Comparison of ENCODE assay signal across 7 mouse cellular contexts in genomic region chr11:117275999-117276398, GRCm38 (mm10).
DNase-seq lines count a peak whose midpoint lies in the region; ATAC-seq lines count a peak whose summit lies in the region.

No protein-coding gene starts in this region.

- 49% methylated on average over 6 of the region's 6 CpGs for WGBS in kidney, embryonic 16.5 days
- WGBS in neural tube, embryonic 13.5 days: 32% methylated on average over 6 of the region's 6 CpGs

- H3K4me2 ChIP-seq in kidney, embryonic 16.5 days (replicated peaks; ENCODE audit: low read depth, low read length): no peak overlapping the region
- no peak overlapping the region for H3K4me2 ChIP-seq in neural tube, embryonic 13.5 days

- DNase-seq in MN1 (ENCODE audit: low spot score): peak; percentile 63
- peak; percentile 93 to 95 for DNase-seq in adrenal gland, adult (ENCODE audit: inconsistent age in 2 of 2, low spot score in 1 of 2)
- peak; percentile 86 to 90 for DNase-seq in heart, adult 9 months (ENCODE audit: low spot score in 2 of 2)
- DNase-seq in cerebellum, adult 9-11 months: no peak
- no peak for DNase-seq in cerebellum, adult 11 months

- no peak overlapping the region for H3K4me3 ChIP-seq in kidney, embryonic 16.5 days (ENCODE audit: low read length)
- H3K4me3 ChIP-seq in neural tube, embryonic 13.5 days: no peak overlapping the region

- ATAC-seq in kidney, embryonic 16.5 days (ENCODE audit: low FRiP score, low TSS enrichment): no peak
- ATAC-seq in neural tube, embryonic 13.5 days (ENCODE audit: low read depth): no peak

- H3K9me3 ChIP-seq in kidney, embryonic 16.5 days (ENCODE audit: low read length): no peaks in the 10 kb centered on the region
- H3K9me3 ChIP-seq in neural tube, embryonic 13.5 days: no peaks in the 10 kb centered on the region

- H3K27me3 ChIP-seq in kidney, embryonic 16.5 days (ENCODE audit: insufficient read depth, low read length): no peaks in the 10 kb centered on the region
- no peaks in the 10 kb centered on the region for H3K27me3 ChIP-seq in neural tube, embryonic 13.5 days

- H3K9ac ChIP-seq in kidney, embryonic 16.5 days (replicated peaks; ENCODE audit: low read length): no peak overlapping the region; the same call in 1 of the 2 replicates
- H3K9ac ChIP-seq in neural tube, embryonic 13.5 days: 0 out of 2 replicates have a peak overlapping the region, but pooled peaks have one; percentile 19

- H3K36me3 ChIP-seq in kidney, embryonic 16.5 days (ENCODE audit: insufficient read depth, low read length): 0 out of 2 replicates have a peak, but pooled peaks cover 4% of the 10 kb centered on the region
- H3K36me3 ChIP-seq in neural tube, embryonic 13.5 days: no peaks in the 10 kb centered on the region

- peaks cover 74% of the 10 kb centered on the region for H3K4me1 ChIP-seq in kidney, embryonic 16.5 days (ENCODE audit: insufficient read depth, low read length)
- H3K4me1 ChIP-seq in neural tube, embryonic 13.5 days (replicated peaks): peaks cover 69% of the 10 kb centered on the region

- H3K27ac ChIP-seq in kidney, embryonic 16.5 days (ENCODE audit: low read length): peak overlapping the region; percentile 70
- peak overlapping the region; percentile 23; the same call in 1 of the 2 replicates for H3K27ac ChIP-seq in neural tube, embryonic 13.5 days (replicated peaks)

Comparison
In these comparisons a context has a peak if more than half of its experiments do, and no peak if none do; other contexts are left out.
1. DNase-seq: peak in MN1 (single experiment), adrenal gland, adult (2 of 2) and heart, adult 9 months (2 of 2); none in cerebellum, adult 9-11 months (single experiment) and cerebellum, adult 11 months (single experiment).